Mouse (Mus musculus) bone marrow macrophage, adult 2 months (primary cell): ENCODE data around the gene Cyp1a2. TPM values are rescaled to one million over a fixed set of nuclear protein-coding genes. Genes with fewer than 3 reads are reported as not detected.

ENCODE experiments used
- H3K27ac ChIP-seq: 2 replicates; pipeline ENCODE4 v1.5.1; 2012; ENCODE audit warnings: low read depth, low read length; ENCODE audit not compliant: insufficient read depth
- H3K4me1 ChIP-seq: 2 replicates; pipeline ENCODE4 v1.6.1; 2012; ENCODE audit warnings: low read length; ENCODE audit not compliant: control insufficient read depth, insufficient read depth
- H3K4me3 ChIP-seq: 2 replicates; pipeline ENCODE4 v1.5.1; 2012; ENCODE audit warnings: mild to moderate bottlenecking, low read length, moderate library complexity; ENCODE audit not compliant: insufficient read depth
- CTCF ChIP-seq: IDR thresholded peaks from 2 replicates; pipeline ENCODE4 v1.5.1; 2012; ENCODE audit warnings: low read depth, mild to moderate bottlenecking, low read length, moderate library complexity
- POLR2A ChIP-seq: IDR thresholded peaks from 2 replicates; pipeline ENCODE4 v1.6.1; 2012; ENCODE audit warnings: mild to moderate bottlenecking, low read depth, low read length, borderline replicate concordance
- polyA plus RNA-seq: library from polyadenylated mRNA; stranded (reverse); fragments of >200 nt; gene quantifications from 2 replicates; pipeline ENCODE4 v1.2.4, GENCODE M21; 2012; ENCODE audit not compliant: missing spikeins, insufficient read depth, insufficient read length

The Cyp1a2 gene
- polyA plus RNA-seq, 1 experiment, result not detected

DNA sequence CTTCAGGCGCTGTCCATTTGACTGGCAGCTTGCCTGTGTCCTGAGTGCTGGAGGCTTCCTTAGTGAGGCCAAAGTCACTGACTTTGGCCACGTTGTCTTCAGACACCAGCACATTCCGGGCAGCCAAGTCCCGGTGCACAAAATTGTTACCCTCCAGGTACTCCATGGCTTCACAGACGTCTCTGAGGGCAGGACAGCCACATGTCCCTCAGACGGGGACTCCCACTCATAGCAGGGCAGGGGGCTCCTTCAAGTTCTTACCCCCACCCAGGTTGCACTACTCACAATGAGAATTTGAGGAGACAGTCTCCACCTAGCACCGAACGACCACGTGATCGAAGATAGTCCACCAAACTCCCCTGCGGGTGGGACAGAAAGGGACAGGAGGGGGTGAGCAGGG is 55.6 kb downstream of the Cyp1a2 start:
- Histone ChIP-seq H3K4me1 (0 out of 2 replicates have a peak, but pooled peaks cover under 1% of the 10 kb centered on the region), H3K4me3 (no peak overlapping the region)
- no peak for TF ChIP-seq CTCF
- no peak for TF ChIP-seq POLR2A

GRCm38 (mm10) chr9:57627191-57627590 is 56.3 kb downstream of the Cyp1a2 start:
- H3K4me3 ChIP-seq, result no peak overlapping the region
- no peaks in the 10 kb centered on the region for H3K4me1 ChIP-seq
- no peak overlapping the region for H3K27ac ChIP-seq
- TF ChIP-seq POLR2A (no peak), CTCF (no peak)

More for the DNA sequence above, 55.6 kb downstream of the Cyp1a2 start:
- H3K27ac ChIP-seq, result no peak overlapping the region

Other genes starting within 250 kb of the Cyp1a2 start
- gene Ppcdc, start 243.6 kb downstream of the Cyp1a2 start, polyA plus RNA-seq, result 28.6 and 29.5 TPM in 2 replicates
- gene Scamp5, start 215.6 kb downstream of the Cyp1a2 start, polyA plus RNA-seq, result 72.1 and 72.5 TPM in 2 replicates
- not detected in 2 replicates for gene Rpp25, start 179.7 kb downstream of the Cyp1a2 start, polyA plus RNA-seq
- 346 and 384 TPM in 2 replicates for gene Cox5a, start 162.4 kb downstream of the Cyp1a2 start, polyA plus RNA-seq
- 15.5 and 18.4 TPM in 2 replicates for gene Fam219b, start 146.2 kb downstream of the Cyp1a2 start, polyA plus RNA-seq
- gene Mpi, start 130.9 kb downstream of the Cyp1a2 start, polyA plus RNA-seq, result 17.8 and 19.7 TPM in 2 replicates
- gene Scamp2, start 122.8 kb downstream of the Cyp1a2 start, polyA plus RNA-seq, result 144 and 147 TPM in 2 replicates
- 17.2 and 23.0 TPM in 2 replicates for gene Ulk3, start 94.3 kb downstream of the Cyp1a2 start, polyA plus RNA-seq
- not detected in 2 replicates for gene Cplx3, start 77.4 kb downstream of the Cyp1a2 start, polyA plus RNA-seq
- not detected in 2 replicates for gene Lman1l, start 62.9 kb downstream of the Cyp1a2 start, polyA plus RNA-seq
- 125 and 126 TPM in 2 replicates for gene Csk, start 30.1 kb downstream of the Cyp1a2 start, polyA plus RNA-seq
- not detected in 2 replicates for gene Cyp1a1, start 4.2 kb upstream of the Cyp1a2 start, polyA plus RNA-seq
- 12.8 and 13.0 TPM in 2 replicates for gene Edc3, start 24.8 kb upstream of the Cyp1a2 start, polyA plus RNA-seq
- gene Clk3, start 82.2 kb upstream of the Cyp1a2 start, polyA plus RNA-seq, result 72.4 and 84.2 TPM in 2 replicates
- 16.0 and 27.9 TPM in 2 replicates for gene Arid3b, start 153.1 kb upstream of the Cyp1a2 start, polyA plus RNA-seq
- 73.3 and 80.0 TPM in 2 replicates for gene Ubl7, start 227.3 kb upstream of the Cyp1a2 start, polyA plus RNA-seq